Mouse (Mus musculus) G1E (cell line): ENCODE measurements around the gene Mta3.

Experiments used
- CTCF ChIP-seq: IDR thresholded peaks from 2 replicates; pipeline ENCODE4 v1.5.1; 2012; ENCODE audit warnings: low read depth, low read length, inconsistent platforms, mixed read lengths
- GATA1 ChIP-seq: IDR thresholded peaks from 2 replicates; pipeline ENCODE4 v1.6.1; 2012; ENCODE audit warnings: borderline replicate concordance, low read length, inconsistent platforms, mixed read lengths
- POLR2AphosphoS5 ChIP-seq: IDR thresholded peaks from 2 replicates; pipeline ENCODE4 v1.6.1; 2012; ENCODE audit warnings: low read depth, low read length, inconsistent platforms; ENCODE audit not compliant: insufficient replicate concordance
- TAL1 ChIP-seq: conservative IDR thresholded peaks from 2 replicates; pipeline ENCODE4 v1.6.1; 2012; ENCODE audit warnings: low read depth, low read length, inconsistent platforms, mixed read lengths

DNA sequence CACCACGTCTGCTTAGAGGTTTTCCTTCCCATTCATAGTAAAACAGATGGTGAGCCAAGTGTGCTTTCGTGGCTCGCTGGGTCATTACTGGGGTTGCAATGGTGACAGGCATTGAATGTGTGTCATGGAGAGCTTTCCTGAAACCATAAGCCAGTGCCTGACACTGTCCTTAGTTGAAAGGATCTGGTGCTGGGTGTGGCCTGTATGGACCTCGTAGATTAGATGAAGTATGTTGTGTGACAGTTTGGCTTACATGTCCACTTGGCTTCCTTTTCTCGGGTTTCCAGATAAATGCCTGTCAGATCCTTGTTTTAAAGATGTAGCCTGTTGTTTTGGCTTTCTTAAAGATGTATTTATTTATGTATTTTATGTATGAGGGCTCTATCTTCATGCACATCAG lies 74.3 kb downstream of the Mta3 start:
- TF ChIP-seq TAL1 (no peak), CTCF (no peak), GATA1 (no peak), POLR2AphosphoS5 (no peak)
